In the genomic region with DNA sequence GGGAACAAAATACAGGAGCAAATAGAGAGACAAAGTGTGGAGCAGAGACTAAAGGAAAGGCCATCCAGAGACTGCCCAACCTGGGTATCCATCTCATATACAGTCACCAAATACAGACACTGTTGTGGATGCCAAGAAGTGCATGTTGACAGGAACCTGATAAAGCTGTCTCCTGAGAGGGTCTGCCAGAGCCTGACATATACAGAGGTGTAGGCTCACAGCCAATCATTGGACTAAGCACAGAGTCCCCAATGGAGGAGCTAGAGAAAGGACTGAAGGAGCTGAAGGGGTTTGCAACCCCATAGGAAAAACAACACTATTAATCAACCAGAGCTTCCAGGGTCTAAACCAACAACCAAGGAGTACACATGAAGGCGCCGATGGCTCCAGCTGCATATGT, we compare ENCODE assay signal across 24 mouse cellular contexts. TPM values are rescaled to one million over a fixed set of nuclear protein-coding genes. Genes with fewer than 3 reads are reported as not detected.
DNase-seq lines count a peak whose midpoint lies in the region; ATAC-seq and TF ChIP-seq lines count a peak whose summit lies in the region.
"Had no signal": no experiment of that assay in that cellular context is flagged by ENCODE, and none has a peak within 500 bp of the region (broad histone marks: within the 10 kb centered on the region; RNA-seq: fewer than 3 reads in every experiment).

No protein-coding gene starts in this region.

- 62% methylated on average over 2 of the region's 2 CpGs for WGBS in heart, embryonic 12.5 days
- WGBS in heart, embryonic 15.5 days, result 66% methylated on average over 2 of the region's 2 CpGs
- 72% methylated on average over 2 of the region's 2 CpGs for WGBS in heart, adult 2 months

- H3K36me3 ChIP-seq in heart, embryonic 12.5 days, result no peaks in the 10 kb centered on the region
- H3K36me3 ChIP-seq in heart, embryonic 15.5 days, result no peaks in the 10 kb centered on the region
- H3K36me3 ChIP-seq in heart, adult 2 months (ENCODE audit: control insufficient read depth, insufficient read depth, low read length), result no peaks in the 10 kb centered on the region
- H3K36me3 ChIP-seq: embryonic facial prominence, embryonic 10.5 days; embryonic facial prominence, embryonic 12.5 days; forebrain, embryonic 15.5 days; G1E had no signal

- TF ChIP-seq CTCF in heart, adult 2 months (IDR thresholded peaks at IDR 0.05), result no peak

- H3K4me1 ChIP-seq in heart, embryonic 12.5 days (replicated peaks), result peaks cover 8% of the 10 kb centered on the region
- H3K4me1 ChIP-seq in heart, embryonic 15.5 days (replicated peaks), result peaks cover 3% of the 10 kb centered on the region; the same call in 1 of the 2 replicates
- no peaks in the 10 kb centered on the region for H3K4me1 ChIP-seq in heart, adult 2 months (ENCODE audit: control insufficient read depth, insufficient read depth, low read length)
- H3K4me1 ChIP-seq: embryonic facial prominence, embryonic 10.5 days; embryonic facial prominence, embryonic 12.5 days; forebrain, embryonic 13.5 days; forebrain, embryonic 15.5 days had no signal

- H3K9ac ChIP-seq in heart, embryonic 12.5 days, result no peak overlapping the region
- H3K9ac ChIP-seq in heart, embryonic 15.5 days, result no peak overlapping the region
- H3K9ac ChIP-seq in heart, adult 2 months (ENCODE audit: low read depth, low read length), result no peak overlapping the region
- H3K9ac ChIP-seq: embryonic facial prominence, embryonic 12.5 days; forebrain, embryonic 13.5 days; forebrain, embryonic 15.5 days had no signal

- H3K27me3 ChIP-seq in heart, embryonic 12.5 days (replicated peaks), result no peaks in the 10 kb centered on the region
- H3K27me3 ChIP-seq in heart, embryonic 15.5 days, result no peaks in the 10 kb centered on the region
- H3K27me3 ChIP-seq in heart, adult 2 months (ENCODE audit: control insufficient read depth, insufficient read depth, low read length), result no peaks in the 10 kb centered on the region
- H3K27me3 ChIP-seq: CH12.LX; embryonic facial prominence, embryonic 12.5 days; forebrain, embryonic 13.5 days; forebrain, embryonic 15.5 days; Patski had no signal

- DNase-seq in heart, adult 9 months (ENCODE audit: low spot score in 2 of 2), result no peak
- no peak for DNase-seq in heart, adult 2 months
- peak; percentile 4 for DNase-seq in heart, postnatal 4 days
- no peak for DNase-seq in heart, adult 11 months
- DNase-seq: adrenal gland, adult 8-10 months; adrenal gland, postnatal 14 days; adrenal gland, postnatal 36 days; B cell, adult 2 months; cerebellum, adult 11-12 months; cerebellum, adult 2 months; cerebellum, adult 9-10 months; cerebellum, postnatal 10 days; cerebellum, postnatal 25 days had no signal

- no peak for TF ChIP-seq POLR2A in heart, adult 2 months (IDR thresholded peaks at IDR 0.05; ENCODE audit: insufficient read depth, low read depth, low read length)

- no peak for ATAC-seq in heart, embryonic 12.5 days (ENCODE audit: insufficient number of reproducible peaks, low FRiP score)
- peak; percentile 53; the same call in 1 of the 2 replicates for ATAC-seq in heart, embryonic 15.5 days (replicated peaks; ENCODE audit: insufficient number of reproducible peaks, insufficient read depth, low FRiP score, low read depth)
- ATAC-seq: activated CD4-positive, CD25-positive, alpha-beta regulatory T cell, adult 4 months; CD4-positive, CD25-positive, alpha-beta regulatory T cell, adult 4 months; forebrain, embryonic 13.5 days; forebrain, embryonic 15.5 days; Patski had no signal

- TF ChIP-seq EP300 in heart, adult 2 months (IDR thresholded peaks at IDR 0.05; ENCODE audit: insufficient read depth, low read depth, low read length), result no peak

- no peak overlapping the region for H3K4me2 ChIP-seq in heart, embryonic 12.5 days
- no peak overlapping the region for H3K4me2 ChIP-seq in heart, embryonic 15.5 days
- H3K4me2 ChIP-seq: embryonic facial prominence, embryonic 12.5 days; forebrain, embryonic 13.5 days; forebrain, embryonic 15.5 days had no signal

- H3K4me3 ChIP-seq in heart, embryonic 12.5 days, result no peak overlapping the region
- H3K4me3 ChIP-seq in heart, embryonic 15.5 days, result no peak overlapping the region
- H3K4me3 ChIP-seq in heart, adult 2 months, result no peak overlapping the region
- H3K4me3 ChIP-seq: embryonic facial prominence, embryonic 10.5 days; embryonic facial prominence, embryonic 12.5 days; forebrain, embryonic 13.5 days; forebrain, embryonic 15.5 days had no signal

- intact Hi-C loops in heart, adult 2 months (cut with DNase I), result no loop called here

- H3K79me2 ChIP-seq in heart, adult 2 months (replicated peaks; ENCODE audit: control insufficient read depth, insufficient read depth, low read length), result no peaks in the 10 kb centered on the region

- H3K9me3 ChIP-seq in heart, embryonic 12.5 days (replicated peaks), result no peaks in the 10 kb centered on the region
- H3K9me3 ChIP-seq in heart, embryonic 15.5 days (replicated peaks), result no peaks in the 10 kb centered on the region
- H3K9me3 ChIP-seq: embryonic facial prominence, embryonic 10.5 days; embryonic facial prominence, embryonic 12.5 days; forebrain, embryonic 13.5 days; forebrain, embryonic 15.5 days; G1E had no signal

- H3K27ac ChIP-seq in heart, embryonic 12.5 days (ENCODE audit: poor library complexity, severe bottlenecking), result 0 out of 2 replicates have a peak overlapping the region, but pooled peaks have one; percentile 38
- peak overlapping the region; percentile 9; the same call in 1 of the 2 replicates for H3K27ac ChIP-seq in heart, embryonic 15.5 days
- no peak overlapping the region for H3K27ac ChIP-seq in heart, adult 2 months
- H3K27ac ChIP-seq: embryonic facial prominence, embryonic 10.5 days; embryonic facial prominence, embryonic 12.5 days; forebrain, embryonic 13.5 days; forebrain, embryonic 15.5 days had no signal

RNA-seq across cellular contexts. Expression of a gene that starts 32.4 kb away (rescaled TPM):
- polyA plus RNA-seq in heart, embryonic 12.5 days (2016; fragmentation: Nextera tagmentation; extraction: Ambion mirVana), result 22.9 and 24.5 TPM in 2 replicates
- polyA plus RNA-seq in heart, embryonic 15.5 days (2015; fragmentation: Nextera tagmentation; extraction: Ambion mirVana), result 8.5 and 8.9 TPM in 2 replicates
- 1 to 10 TPM in 1 of 2 experiments, under 1 TPM in 1; 0.26 to 1.7 TPM for total RNA-seq in heart, adult 2 months (2021)
- 0.68 and 1.6 TPM in 2 replicates for polyA plus RNA-seq in heart, adult 2 months (2012; rRNA removed)
- 1 to 10 TPM; 4.5 to 4.9 TPM for total RNA-seq in heart, postnatal 4 days (2021)
- total RNA-seq: CH12.LX had no signal
- polyA plus RNA-seq: activated CD4-positive, CD25-positive, alpha-beta regulatory T cell, adult 4 months; CD4-positive, CD25-positive, alpha-beta regulatory T cell, adult 4 months; G1E had no signal
